Mouse (Mus musculus) cerebellum, adult 2 months (tissue): ENCODE measurements at regions not wholly inside any gene's neighbourhood (a gene's known extent, or its start where the extent isn't known, plus 50 kb on each side); places are given as distances from the start of the nearest gene placed in this dataset.

Source experiments
- DNase-seq, 2 experiments: peaks; one replicate each; pipeline ENCODE4 v3.0.0; 2021
- H3K27ac ChIP-seq: fragments of 200-500 bp; 2 replicates; pipeline ENCODE4 v1.5.1; 2012; ENCODE audit warnings: low read length, control low read depth, inconsistent platforms; ENCODE audit not compliant: insufficient read depth
- H3K27me3 ChIP-seq: fragments of 200-500 bp; 2 replicates; pipeline ENCODE4 v1.6.1; 2012; ENCODE audit warnings: inconsistent platforms, mild to moderate bottlenecking, low read length, moderate library complexity; ENCODE audit not compliant: control insufficient read depth, insufficient read depth
- H3K4me1 ChIP-seq: fragments of 200-500 bp; 2 replicates; pipeline ENCODE4 v1.6.1; 2011; ENCODE audit warnings: low read length; ENCODE audit not compliant: control insufficient read depth, insufficient read depth
- H3K4me3 ChIP-seq: fragments of 200-500 bp; replicated peaks from 2 replicates; pipeline ENCODE3; 2011; ENCODE audit warnings: mild to moderate bottlenecking, low read depth, low read length, control low read depth; ENCODE audit not compliant: insufficient read depth
- CTCF ChIP-seq: fragments of 200-500 bp; IDR thresholded peaks from 2 replicates; pipeline ENCODE4 v1.5.1; 2011; ENCODE audit warnings: low read depth, mild to moderate bottlenecking, control low read depth, low read length, moderate library complexity, borderline replicate concordance; ENCODE audit not compliant: insufficient read depth
- POLR2A ChIP-seq: fragments of 200-500 bp; IDR thresholded peaks from 2 replicates; pipeline ENCODE4 v1.6.1; 2011; ENCODE audit warnings: low read length, control low read depth, borderline replicate concordance; ENCODE audit not compliant: insufficient read depth
- WGBS: fragments of 180-500 bp; shearing (Covaris S2); methylation state at CpG from one replicate; pipeline ENCODE4 v1.1.7; 2018; 5-methylcytosine and 5-hydroxymethylcytosine counted together

DNA sequence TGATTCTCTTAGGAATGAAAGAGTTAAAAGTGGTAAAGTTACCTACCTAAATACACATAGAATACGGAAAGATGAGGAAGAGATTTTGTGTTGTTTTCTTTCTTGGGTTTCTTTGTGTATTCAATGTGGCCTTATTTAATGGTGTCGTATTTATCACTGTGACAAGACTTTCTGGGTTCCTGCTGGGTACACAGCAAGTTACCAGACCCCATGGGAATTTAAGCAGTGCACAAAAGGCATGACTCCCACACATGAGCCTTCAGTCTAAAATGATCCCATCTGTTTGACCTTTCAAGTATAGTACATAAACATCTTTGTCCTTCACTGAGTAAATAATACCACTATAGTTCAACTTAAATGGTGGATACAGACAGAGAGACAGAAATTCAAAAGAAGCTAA is 349.0 kb upstream of the Cited2 start:
- 67% methylated on average over 2 of the region's 2 CpGs for WGBS

DNA sequence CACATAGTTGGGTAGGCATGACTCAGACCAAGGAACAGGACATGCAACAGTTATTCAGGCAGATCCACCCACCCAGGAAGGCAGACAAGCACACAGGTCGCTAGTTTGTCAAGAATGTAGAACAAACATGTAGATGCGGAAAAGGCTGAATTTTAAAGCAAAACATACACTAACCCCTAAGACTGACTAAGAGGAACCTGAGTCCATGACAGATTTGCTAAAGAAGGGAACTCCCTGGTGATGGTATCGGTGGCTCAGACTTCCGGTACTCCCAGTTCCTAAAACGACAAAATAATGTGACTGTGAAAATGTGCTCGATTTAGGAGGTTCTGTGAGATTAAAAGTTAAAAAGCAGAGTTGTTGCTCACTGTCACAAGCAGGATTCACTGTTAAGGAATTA is 340.0 kb upstream of the Cited2 start:
- H3K4me3 ChIP-seq, result no peak overlapping the region
- no peaks in the 10 kb centered on the region for H3K27me3 ChIP-seq
- H3K4me1 ChIP-seq, result no peaks in the 10 kb centered on the region
- TF ChIP-seq CTCF (no peak), POLR2A (no peak)
- WGBS, result 93% methylated on average over 6 of the region's 6 CpGs
- no peak for DNase-seq
- H3K27ac ChIP-seq, result no peak overlapping the region

More for the DNA sequence above, 349.0 kb upstream of the Cited2 start:
- TF ChIP-seq POLR2A (no peak), CTCF (no peak)
- DNase-seq, result no peak
- H3K4me3 ChIP-seq, result no peak overlapping the region
- H3K27me3 ChIP-seq, result no peaks in the 10 kb centered on the region
- no peak overlapping the region for H3K27ac ChIP-seq
- no peaks in the 10 kb centered on the region for H3K4me1 ChIP-seq

DNA sequence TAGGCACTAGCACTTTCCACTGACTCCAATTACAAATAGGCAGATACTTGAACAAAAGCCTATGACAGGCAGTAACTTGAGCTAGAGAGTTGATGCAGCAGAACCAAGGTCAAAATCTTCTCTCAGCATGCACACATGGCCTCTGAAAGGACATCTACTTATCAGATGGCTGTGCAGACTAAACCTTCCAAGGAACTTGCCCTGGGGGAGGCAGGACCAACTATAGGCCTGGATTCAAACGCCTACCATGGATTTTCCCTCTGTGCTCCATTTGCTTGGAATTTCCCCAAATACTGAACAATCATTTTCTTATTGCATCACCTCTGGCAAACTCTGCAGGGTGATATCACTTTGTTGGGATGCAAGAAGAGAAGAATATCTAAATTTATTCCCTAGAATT is 337.8 kb upstream of the Cited2 start:
- WGBS, result 41% methylated on average over 1 of the region's 1 CpGs
- peak in 1 of 2 experiments; percentile 10 for DNase-seq
- Histone ChIP-seq H3K4me1 (no peaks in the 10 kb centered on the region), H3K27ac (no peak overlapping the region), H3K4me3 (no peak overlapping the region), H3K27me3 (no peaks in the 10 kb centered on the region)
- no peak for TF ChIP-seq CTCF
- TF ChIP-seq POLR2A, result no peak

DNA sequence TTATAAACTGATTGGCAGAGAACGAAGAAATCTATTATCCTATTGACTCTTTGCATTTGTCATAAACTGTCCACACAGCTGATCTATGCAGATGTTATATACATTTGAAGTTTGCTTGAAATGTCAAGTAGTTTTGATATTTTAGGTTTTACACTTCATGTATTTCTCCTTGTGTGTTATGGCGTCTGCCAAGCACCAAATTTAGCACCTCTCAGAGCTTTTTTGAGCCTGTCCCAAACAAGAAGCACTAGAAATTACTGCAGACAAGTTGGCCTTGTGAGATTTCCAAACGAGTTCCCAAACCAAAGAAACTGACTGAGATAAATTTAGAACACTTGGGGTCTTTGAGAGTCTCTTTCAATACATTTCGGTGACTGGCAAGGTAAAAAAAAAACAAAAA is 335.7 kb upstream of the Cited2 start:
- WGBS, result 68% methylated on average over 4 of the region's 4 CpGs
- Histone ChIP-seq H3K4me1 (no peaks in the 10 kb centered on the region), H3K4me3 (no peak overlapping the region), H3K27ac (no peak overlapping the region), H3K27me3 (no peaks in the 10 kb centered on the region)
- TF ChIP-seq CTCF (no peak), POLR2A (no peak)
- DNase-seq, result no peak

DNA sequence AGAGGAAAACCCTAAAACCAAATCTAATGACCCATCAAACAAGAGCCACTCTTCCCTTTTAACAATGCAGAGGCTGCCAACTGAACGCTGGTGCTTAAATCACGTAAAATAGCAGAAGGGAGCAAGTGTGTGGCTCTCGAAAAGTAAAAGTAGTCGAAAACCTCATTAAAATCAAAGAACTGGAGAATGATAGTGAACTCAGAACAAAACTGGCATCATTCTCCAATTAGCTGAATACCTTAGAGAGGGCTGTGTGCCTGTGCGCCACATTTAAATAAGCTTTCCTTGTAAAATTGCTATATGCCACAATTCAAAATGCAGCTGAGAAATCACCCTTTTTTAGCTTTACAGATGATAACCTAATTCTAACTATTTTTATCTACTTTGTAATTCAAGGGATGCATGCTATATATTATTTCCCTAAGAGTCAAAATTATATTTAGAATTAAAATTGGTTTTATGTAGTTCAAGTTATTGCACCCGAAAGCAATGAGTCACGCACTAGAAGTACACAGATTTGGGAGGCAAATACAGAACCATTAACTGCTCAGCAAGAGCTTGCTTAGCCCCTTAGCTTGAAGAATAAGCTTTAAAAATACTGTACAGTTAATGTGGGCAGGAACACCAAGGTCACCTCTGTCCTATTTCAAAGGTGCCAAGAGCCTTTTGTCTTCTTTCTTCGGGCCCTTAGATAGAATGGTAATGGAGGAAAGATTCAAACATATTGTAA is 327.4 kb upstream of the Cited2 start:
- Histone ChIP-seq H3K27me3 (no peaks in the 10 kb centered on the region), H3K4me1 (peaks cover 3% of the 10 kb centered on the region; the same call in 1 of the 2 replicates), H3K4me3 (no peak overlapping the region), H3K27ac (no peak overlapping the region)
- 94% methylated on average over 8 of the region's 8 CpGs for WGBS
- TF ChIP-seq CTCF (no peak), POLR2A (no peak)
- DNase-seq, result no peak

DNA sequence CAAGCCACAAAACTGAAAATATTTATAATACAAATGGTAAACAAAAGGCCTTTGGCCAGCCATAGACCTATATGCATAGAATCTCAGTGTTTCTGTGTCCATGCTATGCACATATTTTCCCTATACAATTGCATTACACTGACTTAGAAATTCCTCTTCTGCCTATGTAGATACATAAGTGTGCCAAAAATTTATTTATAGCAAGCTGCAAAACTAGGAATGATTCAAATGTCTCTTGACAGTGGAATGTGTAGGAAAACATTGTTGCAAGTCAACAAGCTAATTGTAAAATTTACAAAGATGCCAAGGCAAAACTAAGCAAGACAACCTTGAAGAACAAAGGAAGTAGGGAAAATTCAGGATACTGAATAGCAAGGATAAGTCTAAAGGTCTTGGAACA is 319.1 kb upstream of the Cited2 start:
- Histone ChIP-seq H3K27me3 (no peaks in the 10 kb centered on the region), H3K4me3 (no peak overlapping the region), H3K27ac (no peak overlapping the region), H3K4me1 (no peaks in the 10 kb centered on the region)
- no peak for DNase-seq
- TF ChIP-seq CTCF, result no peak
- TF ChIP-seq POLR2A, result no peak

DNA sequence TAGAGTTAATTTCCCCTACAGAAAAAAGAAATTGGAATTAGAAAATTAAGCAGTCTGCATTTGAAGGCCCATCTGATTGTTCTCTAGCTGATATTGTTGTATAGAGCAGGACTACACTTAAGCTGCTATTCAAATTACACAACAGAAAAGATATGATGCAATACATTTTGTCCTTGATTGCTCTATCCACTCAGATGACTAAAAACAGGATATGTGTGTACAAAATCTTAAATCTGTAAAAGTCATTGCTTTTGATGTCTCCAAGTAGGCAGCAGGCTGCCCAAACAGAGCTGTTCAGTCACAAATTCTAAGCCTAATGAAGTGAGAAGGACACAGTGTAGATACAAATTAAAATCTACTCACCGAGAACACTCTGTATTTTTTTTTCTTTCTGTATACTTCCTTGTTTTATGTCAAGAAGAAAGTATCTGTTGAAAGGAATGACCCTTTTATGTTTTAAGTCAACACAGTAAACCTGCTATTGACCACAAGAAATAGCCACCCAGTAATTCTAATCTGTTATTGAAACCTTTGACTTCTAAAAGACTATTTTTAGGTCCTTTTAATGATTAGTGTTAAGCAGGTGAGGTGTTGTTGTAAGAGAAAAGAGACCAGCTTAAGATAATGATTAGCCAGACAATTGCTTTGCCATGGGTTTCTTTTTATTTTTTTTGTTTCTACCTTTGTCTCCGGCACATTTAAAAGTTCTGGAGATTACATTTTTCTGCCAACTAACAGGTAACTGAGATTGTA is 315.0 kb upstream of the Cited2 start:
- H3K27me3 ChIP-seq, result no peaks in the 10 kb centered on the region
- 89% methylated on average over 2 of the region's 2 CpGs for WGBS
- no peak for DNase-seq
- no peaks in the 10 kb centered on the region for H3K4me1 ChIP-seq
- no peak for TF ChIP-seq POLR2A
- TF ChIP-seq CTCF, result no peak
- H3K4me3 ChIP-seq, result no peak overlapping the region
- H3K27ac ChIP-seq, result no peak overlapping the region

DNA sequence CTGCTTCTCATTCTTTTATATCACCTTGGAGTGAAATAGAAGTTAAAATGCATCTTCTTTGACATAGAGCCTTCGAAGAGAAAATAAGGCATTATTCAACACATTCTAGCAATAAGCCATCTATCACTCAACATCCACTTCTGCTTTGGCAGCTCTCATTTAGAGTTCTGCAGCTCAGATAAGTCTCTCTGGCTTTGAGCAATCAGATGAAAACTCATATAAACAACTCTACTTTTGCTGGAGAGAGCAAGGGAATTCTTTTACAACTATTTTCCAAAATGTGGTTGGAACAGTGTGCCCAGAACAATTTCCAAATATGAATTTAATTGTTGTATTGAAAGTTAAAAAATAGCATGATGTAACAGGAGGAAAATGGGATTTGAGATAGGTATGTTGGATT is 314.2 kb upstream of the Cited2 start:
- Histone ChIP-seq H3K4me3 (no peak overlapping the region), H3K27ac (no peak overlapping the region), H3K4me1 (no peaks in the 10 kb centered on the region), H3K27me3 (no peaks in the 10 kb centered on the region)
- 88% methylated on average over 1 of the region's 1 CpGs for WGBS
- no peak for TF ChIP-seq POLR2A
- TF ChIP-seq CTCF, result no peak
- DNase-seq, result no peak
